Mouse (Mus musculus) adrenal gland, postnatal 36 days (tissue): Measurements from ENCODE around the gene Gimap1. TPM values are rescaled to one million over a fixed set of nuclear protein-coding genes. Genes with fewer than 3 reads are reported as not detected.

Source experiments
- DNase-seq, 2 experiments: peaks; one replicate each; pipeline ENCODE4 v3.0.0; 2021; ENCODE audit warnings: mixed read lengths in 1 of 2
- long read RNA-seq, 2 experiments: library from polyadenylated mRNA; stranded (forward); transcript quantifications; one replicate each; pipeline ENCODE4 v2.0.0; 2021; ENCODE audit warnings: borderline sequencing depth in 2 of 2
- total RNA-seq, 2 experiments: library from RNA; stranded (reverse); gene quantifications; 2 replicates each; pipeline ENCODE4 v1.2.3; 2021

The Gimap1 gene
- total RNA-seq, result 10 to 100 TPM; 10.8 to 15.4 TPM
- long read RNA-seq, experiment 1, transcript Gimap1-201 (3 exons, 1,493 nt), result major isoform, 13 of 17 reads
- long read RNA-seq, experiment 1, partial matches to known transcripts, result 0 of 17 reads
- long read RNA-seq, experiment 1, other reads (novel, unspliced or antisense), result 0 of 17 reads
- long read RNA-seq, experiment 2, partial matches to known transcripts, result 0 of 7 reads
- long read RNA-seq, experiment 2, other reads (novel, unspliced or antisense), result 1 of 7 reads

DNA sequence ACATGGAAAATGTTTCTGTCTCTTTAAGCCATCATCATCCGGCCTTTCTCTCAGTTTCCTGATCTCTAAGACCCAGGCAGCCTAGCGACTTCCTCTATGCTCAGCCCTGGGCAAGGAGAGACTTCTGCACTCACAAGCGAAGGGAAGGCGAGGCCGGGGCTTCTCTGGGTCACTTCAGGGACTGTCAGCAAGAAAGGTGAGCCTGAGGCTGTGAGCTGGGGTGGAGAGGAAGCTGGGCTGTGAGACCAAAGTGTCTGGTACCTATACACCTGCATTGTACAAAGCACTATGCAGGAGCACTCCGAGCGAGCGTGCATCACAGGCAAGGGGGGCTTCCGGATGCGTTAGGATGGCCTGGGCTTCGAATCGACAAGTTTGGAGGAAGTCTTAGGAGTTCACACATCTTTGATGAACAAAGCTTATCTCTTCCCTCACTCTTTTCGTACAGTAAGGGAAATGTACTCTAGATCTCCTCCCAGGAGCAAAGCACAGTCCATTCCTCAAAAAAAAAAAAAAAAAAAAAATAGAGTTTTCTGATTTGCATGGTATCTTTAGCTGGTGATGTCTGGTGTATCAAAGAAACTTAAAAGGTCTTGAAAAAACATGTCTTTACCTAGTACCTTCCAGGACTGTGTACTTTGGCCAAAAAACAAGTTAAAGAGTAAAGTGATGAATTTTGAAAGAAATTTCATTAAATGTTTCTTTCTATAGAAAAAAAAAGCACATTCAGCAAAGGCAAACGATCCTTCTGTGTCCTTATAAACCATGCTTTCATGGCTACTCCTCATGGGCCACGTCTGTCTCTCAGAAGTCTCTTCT lies at the start of gene Gimap1:
Gene Gimap1, plus strand, starts transcription at position 94 of the 819 bp plus-strand sequence.
- DNase-seq, result peak; percentile 15 to 48

DNA sequence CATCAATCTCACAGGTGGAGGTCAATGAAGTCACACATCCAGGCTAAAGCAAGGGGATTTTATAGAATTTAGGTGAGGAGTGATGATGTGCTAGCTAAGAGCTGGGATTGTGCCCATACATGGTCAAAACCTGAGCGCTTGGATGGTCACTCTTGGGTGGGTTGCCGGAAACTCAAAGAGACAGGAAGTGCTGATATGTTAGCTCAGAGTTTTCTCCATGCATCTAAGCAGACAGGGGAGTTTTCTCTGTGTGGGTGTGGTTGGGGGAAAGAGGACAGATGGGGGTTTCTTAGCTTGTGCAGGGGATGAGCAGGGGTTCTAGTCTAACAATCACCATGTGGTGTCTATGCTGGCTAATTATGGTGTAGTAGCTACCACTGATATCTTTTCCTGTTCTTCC lies 49.5 kb upstream of the Gimap1 start:
- no peak for DNase-seq

GRCm38 (mm10) chr6:48692962-48693361 lies 45.9 kb upstream of the Gimap1 start:
- DNase-seq, result no peak

GRCm38 (mm10) chr6:48696830-48697554 lies 41.9 kb upstream of the Gimap1 start:
- no peak for DNase-seq

DNA sequence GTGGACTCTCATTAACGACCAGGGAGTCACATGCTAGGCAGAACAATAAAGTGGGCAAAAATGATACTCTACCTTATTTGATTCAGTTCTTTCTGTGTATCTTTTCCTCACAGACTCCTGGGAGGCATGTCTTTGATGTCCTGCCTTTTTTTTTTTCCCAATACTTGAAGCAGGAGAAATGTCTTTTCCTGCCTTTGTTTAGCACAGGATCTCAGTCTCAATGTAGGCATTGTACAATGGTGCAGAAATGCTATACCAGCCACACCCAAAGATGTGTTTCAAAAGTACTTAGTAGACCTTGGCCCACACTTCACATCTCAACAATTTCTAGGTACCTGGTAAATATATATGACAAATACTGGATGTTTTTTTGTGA lies 41.3 kb upstream of the Gimap1 start:
- no peak for DNase-seq

DNA sequence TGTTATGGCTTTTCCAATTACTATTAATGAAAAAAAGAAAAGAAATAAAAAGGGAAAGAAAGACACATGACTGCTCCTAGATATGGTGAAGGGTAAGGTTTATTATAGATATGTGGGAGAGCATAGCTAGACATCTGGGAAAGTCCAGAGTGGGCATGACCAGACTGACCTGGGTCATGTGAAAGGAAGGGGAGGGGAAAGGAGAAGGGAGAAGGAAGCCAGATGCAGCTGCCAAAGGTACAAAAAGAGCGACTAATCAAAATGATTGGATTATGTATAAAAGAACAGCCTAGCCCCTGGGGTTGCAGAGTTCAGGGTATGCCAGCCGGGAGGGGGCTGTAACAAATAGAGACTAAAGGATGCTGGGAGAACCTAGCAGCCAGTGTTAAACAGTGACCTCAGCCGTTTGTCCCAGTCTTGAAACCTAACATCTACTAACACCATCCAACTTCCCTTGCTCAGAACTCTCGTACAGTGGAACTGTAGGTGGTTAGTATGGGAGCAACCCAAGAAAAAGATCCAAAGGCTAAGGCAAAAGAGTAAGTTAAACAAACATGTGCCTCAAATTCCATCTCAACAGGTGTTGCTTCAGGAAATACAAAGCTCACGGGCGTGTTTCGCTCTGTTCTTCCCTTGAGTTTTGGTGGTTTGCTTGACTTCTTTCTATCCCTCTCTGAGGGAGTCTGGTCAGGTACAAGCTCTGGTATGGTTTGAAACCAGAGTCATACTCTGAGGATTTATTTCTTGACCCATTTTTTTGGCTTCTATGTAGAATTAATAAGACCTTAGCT lies 40.6 kb upstream of the Gimap1 start:
- DNase-seq, result no peak

GRCm38 (mm10) chr6:48698888-48699287 lies 40.0 kb upstream of the Gimap1 start:
- DNase-seq, result no peak

DNA sequence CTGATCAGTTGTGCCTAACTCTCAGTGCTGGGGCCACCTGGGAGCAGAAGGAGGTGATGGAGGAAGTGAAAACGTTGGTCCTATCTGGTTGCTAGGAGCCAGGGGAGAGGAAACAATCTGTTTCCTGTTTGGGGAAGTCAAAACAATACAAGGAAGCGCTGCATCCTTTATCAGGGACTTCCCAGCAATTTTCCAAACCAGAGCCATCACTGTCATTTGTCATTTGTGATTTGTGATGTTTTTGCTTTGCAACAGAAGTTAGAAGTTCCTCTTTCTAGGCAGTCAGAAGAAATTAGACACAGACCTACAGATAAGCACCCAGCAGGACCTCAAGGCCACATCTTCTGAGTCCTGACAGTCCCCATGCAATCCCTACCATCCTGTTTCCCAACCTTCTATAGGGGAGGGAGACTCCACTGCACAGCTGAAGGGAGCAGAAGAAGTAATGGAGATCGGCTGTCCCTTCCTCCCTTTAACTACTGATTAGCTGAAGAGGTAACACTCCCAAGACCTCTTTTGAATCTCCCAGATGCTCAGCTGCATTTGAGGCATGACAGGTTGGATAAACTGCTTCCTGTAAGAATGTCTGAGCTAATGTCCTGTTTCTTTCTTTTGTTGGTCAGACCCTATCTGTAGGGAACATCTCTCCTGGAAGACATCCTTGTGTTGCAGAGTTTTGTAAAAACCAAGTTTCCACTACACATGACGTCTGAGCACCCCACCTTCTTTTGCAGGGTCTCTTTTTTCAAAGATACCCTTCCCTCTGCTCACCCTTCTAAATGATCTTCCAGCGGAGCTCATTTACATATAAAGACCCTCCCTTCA lies 38.4 kb upstream of the Gimap1 start:
- no peak for DNase-seq

DNA sequence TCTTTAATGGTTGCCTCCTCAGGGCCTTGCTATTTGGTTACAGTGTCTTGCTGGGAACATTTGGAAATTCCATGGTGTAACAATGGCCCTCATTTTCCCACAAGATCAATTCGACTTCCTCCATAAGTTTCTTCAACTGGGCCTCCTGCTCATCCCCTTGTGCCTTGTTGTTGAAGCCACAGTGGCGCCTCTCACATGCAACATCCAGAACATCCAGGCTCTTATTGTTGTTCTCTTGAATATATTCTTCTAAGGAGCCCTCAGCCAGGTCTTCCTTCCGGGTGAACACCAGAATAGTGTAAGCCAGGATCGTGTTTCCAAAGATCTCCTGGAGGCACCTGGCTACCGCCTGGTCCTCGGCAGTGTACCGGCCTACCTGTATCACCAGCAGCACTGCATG lies 36.7 kb upstream of the Gimap1 start:
- DNase-seq, result no peak

GRCm38 (mm10) chr6:48702601-48703000 lies 36.3 kb upstream of the Gimap1 start:
- DNase-seq, result no peak

- no peak for DNase-seq
These were observed 34.7 kb upstream of the Gimap1 start for GRCm38 (mm10) chr6:48704146-48704545.

- DNase-seq, result no peak
These were observed 32.7 kb upstream of the Gimap1 start for GRCm38 (mm10) chr6:48706130-48706529.

DNA sequence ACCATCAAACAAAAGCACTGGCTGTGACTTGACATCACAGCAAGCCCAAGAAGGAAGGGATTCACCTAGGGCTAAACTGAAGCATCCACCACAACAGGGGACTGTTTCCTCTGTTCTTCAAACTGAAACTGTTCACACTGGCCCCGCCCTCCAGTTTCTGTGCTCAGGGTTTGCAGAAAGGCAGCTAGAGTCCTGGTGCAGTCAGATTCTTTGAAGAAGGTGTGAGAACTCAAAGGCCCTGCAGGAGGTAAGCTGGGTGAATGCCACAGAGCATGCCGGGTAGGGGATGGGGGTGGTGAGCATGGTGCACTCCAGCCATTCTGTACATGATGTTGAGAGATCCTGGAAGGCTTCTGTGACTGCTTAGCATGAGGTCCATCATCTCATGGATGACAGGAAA lies 20.4 kb upstream of the Gimap1 start, which contains the start of the genes Gm28053 and Gimap7:
Gene Gm28053, plus strand, starts transcription at position 153 of the 400 bp plus-strand sequence.
Gene Gimap7, plus strand, starts transcription at position 167 of the 400 bp plus-strand sequence.
- DNase-seq, result no peak

DNA sequence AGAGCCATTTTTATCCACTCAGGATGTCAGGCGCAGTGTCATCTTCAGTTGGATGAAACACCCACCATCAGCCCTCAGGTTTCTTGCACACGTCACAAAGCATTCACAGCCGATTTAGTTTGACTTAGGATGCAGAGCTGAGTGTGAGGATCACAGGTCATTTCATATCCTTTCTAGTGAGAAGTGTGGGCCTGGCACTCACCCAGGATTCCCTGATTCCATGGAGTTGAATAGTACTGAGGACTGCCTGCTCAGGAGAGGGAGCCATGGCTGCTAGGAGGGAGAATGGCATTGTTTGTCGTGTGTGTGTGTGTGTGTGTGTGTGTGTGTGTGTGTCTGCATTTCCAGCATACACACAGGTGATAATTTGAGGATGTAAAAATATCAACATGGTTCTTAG lies 18.5 kb upstream of the Gimap1 start:
- no peak for DNase-seq

DNA sequence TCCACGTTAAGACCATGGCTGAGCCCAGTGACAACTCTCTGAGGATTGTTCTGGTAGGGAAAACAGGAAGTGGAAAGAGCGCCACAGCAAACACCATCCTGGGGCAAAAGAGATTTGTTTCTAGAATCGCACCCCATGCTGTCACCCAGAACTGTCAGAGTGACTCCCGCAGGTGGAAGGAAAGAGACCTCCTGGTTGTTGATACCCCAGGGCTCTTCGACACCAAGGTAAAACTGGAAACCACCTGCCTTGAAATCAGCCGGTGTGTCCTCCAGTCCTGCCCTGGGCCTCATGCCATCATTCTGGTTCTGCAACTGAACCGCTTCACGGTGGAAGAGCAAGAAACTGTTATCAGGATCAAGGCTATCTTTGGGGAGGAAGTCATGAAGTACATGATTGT lies 15.4 kb upstream of the Gimap1 start:
- DNase-seq, result no peak

GRCm38 (mm10) chr6:48725476-48725875 lies 13.4 kb upstream of the Gimap1 start:
- peak in 1 of 2 experiments; percentile 62 for DNase-seq

DNA sequence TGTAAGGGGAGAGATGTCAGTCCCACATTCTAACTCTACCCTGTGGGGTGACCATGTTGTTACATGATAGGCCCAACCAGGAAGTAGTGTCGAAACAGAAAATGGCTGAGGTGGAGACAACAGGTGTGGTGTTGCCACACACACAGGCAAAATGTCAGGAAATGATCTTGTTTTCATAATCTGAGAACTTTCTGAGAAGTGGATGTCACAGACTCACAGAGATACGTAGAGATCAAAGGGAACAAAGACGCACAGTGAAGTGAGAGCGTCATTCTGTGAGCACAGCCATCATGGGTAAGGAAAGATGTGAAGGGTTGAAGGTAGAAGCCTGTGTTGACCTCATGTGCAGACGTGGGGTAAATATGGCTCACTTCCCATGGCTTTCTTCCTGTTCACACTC lies 11.1 kb upstream of the Gimap1 start:
- no peak for DNase-seq

GRCm38 (mm10) chr6:48732864-48733304 lies 6.0 kb upstream of the Gimap1 start:
- no peak for DNase-seq

GRCm38 (mm10) chr6:48733660-48734059 lies 5.2 kb upstream of the Gimap1 start:
- no peak for DNase-seq

- no peak for DNase-seq
These were observed 1.8 kb upstream of the Gimap1 start for GRCm38 (mm10) chr6:48737053-48737452.

DNA sequence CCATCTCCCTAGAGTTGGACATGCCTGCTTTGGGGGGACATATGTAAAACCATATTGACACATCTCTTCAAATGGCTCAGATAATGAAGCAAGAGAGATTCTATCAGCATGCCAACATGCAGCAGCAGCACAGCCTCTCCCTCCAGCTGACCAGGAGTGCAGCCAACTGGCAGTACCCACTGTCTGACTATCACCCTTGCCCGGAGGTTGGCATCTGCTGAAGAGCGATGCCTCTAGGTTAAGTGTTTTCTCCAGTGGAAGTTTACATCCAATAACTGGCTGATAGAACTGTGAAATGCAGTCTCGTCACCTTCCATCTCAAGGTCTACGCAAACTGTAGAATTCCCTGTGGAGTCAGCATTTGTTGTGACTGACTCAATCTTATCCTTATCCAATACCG lies 1.2 kb upstream of the Gimap1 start:
- no peak for DNase-seq
